Mouse (Mus musculus) megakaryocyte, embryonic 14.5 days (primary cell): ENCODE results near the gene Fam163b.

ENCODE experiments used
- FLI1 ChIP-seq: IDR thresholded peaks from 2 replicates; pipeline ENCODE4 v1.6.1; 2012; ENCODE audit warnings: low read length, inconsistent platforms, mixed read lengths
- GATA1 ChIP-seq: IDR thresholded peaks from 3 replicates; pipeline ENCODE4 v1.6.1; 2012; ENCODE audit warnings: mixed read lengths, low read length, inconsistent platforms, borderline replicate concordance

- TF ChIP-seq GATA1 (no peak), FLI1 (no peak)
Measured at GRCm38 (mm10) chr2:27120241-27120641, 22.1 kb downstream of the Fam163b start.
